Mouse (Mus musculus) erythroblast, embryonic 14.5 days (primary cell): ENCODE data around the gene Tspear.

Experiments used
- GATA1 ChIP-seq: IDR thresholded peaks from 2 replicates; pipeline ENCODE4 v1.6.1; 2012; ENCODE audit warnings: low read length, inconsistent platforms, mixed read lengths
- TAL1 ChIP-seq: IDR thresholded peaks from 3 replicates; pipeline ENCODE4 v1.6.1; 2012; ENCODE audit warnings: low read length, inconsistent platforms, mixed read lengths

DNA sequence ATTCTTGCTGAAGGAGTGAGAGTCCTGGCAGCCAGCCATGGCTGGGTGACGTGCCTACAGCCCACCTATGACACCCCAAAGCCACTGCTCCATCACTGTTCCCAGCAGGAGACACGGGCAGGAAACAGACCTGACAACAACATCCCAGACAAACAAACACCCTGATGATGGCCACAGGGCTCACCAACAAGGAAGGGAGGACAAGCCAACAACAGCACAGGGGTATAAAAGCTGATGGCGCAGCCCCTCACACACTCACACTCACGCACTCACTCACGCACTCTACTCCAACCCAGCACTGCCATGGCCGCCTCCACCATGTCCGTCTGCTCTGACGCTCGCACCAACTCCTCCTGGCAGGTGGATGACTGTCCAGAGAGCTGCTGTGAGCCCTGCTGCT lies 166.2 kb downstream of the Tspear start, which contains the start of gene Gm10318:
- TF ChIP-seq GATA1: no peak
- TF ChIP-seq TAL1: no peak
